Mouse (Mus musculus) C2C12 (cell line): ENCODE results near the gene B3gnt2.

Experiments used
- CEBPB ChIP-seq: IDR thresholded peaks from one replicate; pipeline ENCODE4 v1.6.1; 2011; ENCODE audit warnings: low read depth, mild to moderate bottlenecking, control low read depth, moderate library complexity
- CTCF ChIP-seq: IDR thresholded peaks from one replicate; pipeline ENCODE4 v1.5.1; 2011; ENCODE audit not compliant: control insufficient read depth, insufficient read depth, insufficient read length
- FOSL1 ChIP-seq: IDR thresholded peaks from one replicate; pipeline ENCODE4 v1.8.0; 2011; ENCODE audit warnings: mild to moderate bottlenecking, low read length; ENCODE audit not compliant: poor library complexity, insufficient read depth, severe bottlenecking
- MAX ChIP-seq: IDR thresholded peaks from one replicate; pipeline ENCODE4 v1.6.1; 2011; ENCODE audit warnings: mild to moderate bottlenecking, control low read depth
- MYOG ChIP-seq: IDR thresholded peaks from one replicate; pipeline ENCODE4 v1.6.1; 2011; ENCODE audit not compliant: control insufficient read depth, insufficient read length; ENCODE audit errors: extremely low read depth
- USF1 ChIP-seq: IDR thresholded peaks from one replicate; pipeline ENCODE4 v1.6.1; 2011; ENCODE audit warnings: low read depth, mild to moderate bottlenecking, control low read depth, moderate library complexity

DNA sequence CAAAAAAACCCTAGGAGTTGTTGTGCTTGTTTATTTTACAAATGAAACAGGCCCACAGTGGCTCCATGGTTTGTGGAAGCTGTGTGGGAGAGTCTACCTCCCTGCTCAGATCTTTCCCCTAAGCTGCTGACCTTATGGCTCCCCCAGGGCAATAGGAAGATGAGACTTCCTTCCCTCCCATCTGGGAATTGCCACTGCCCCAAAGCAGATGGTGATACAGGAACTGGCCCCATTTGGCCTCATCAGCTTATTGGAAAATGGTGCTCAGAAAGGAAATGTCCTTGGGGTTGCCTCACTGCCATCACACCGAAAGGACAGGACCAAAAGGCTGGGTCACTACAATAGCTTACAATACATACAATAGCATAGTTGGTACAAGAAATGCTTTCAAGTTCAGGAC lies 97.7 kb downstream of the B3gnt2 start:
- no peak for TF ChIP-seq CTCF
- no peak for TF ChIP-seq CEBPB
- TF ChIP-seq MYOG: no peak
- TF ChIP-seq USF1: no peak
- TF ChIP-seq MAX: no peak
- no peak for TF ChIP-seq FOSL1
